Mouse (Mus musculus) kidney, adult 9 months (tissue): ENCODE measurements around the gene Sema5a.

ENCODE experiments used
- DNase-seq: peaks from one replicate; pipeline ENCODE4 v3.0.0; 2022

Sema5a gene

DNA sequence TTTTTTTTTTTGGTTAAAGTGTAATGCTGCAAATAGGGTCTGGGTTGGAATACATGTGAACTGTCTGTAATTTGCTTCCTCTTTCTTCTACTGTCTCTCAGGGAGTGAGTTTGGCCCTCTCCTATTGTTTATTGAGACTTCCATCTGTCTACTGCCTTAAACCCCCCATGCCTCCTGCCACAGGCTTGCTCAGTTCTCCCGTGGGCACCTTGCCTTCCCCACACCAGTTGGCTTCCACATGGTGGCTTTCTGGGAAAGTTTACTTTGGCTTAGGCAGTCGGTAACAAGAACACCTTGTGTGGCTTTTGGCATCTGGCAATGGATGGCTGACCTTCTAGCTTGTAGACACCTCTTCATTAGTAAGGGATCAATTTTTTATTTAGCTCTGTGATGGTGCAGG is 10.2 kb downstream of the Sema5a start:
- no peak for DNase-seq

GRCm38 (mm10) chr15:32257340-32257739 is 12.7 kb downstream of the Sema5a start:
- DNase-seq = no peak

DNA sequence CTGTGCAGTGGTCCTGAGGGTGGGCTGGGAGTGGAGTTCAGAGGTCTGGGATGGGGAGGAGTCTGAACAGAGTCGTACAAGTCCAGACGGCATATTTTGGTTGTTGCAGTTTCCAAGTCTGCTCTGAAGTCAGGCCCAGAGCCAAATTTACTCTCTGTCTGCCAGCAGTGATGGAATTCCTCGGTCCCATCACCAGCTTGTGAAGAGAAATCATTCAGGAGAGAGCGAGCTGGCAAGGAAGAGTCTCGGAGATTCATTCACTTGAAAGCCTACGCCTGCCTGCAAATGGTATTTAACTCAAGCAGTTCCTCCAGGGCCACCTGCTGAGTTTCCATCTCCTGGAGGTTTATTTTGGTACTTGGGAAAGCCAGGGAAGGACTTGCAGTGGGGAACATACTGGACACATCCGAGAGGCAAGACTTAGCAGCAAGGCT is 13.3 kb downstream of the Sema5a start:
- peak; percentile 27 for DNase-seq

DNA sequence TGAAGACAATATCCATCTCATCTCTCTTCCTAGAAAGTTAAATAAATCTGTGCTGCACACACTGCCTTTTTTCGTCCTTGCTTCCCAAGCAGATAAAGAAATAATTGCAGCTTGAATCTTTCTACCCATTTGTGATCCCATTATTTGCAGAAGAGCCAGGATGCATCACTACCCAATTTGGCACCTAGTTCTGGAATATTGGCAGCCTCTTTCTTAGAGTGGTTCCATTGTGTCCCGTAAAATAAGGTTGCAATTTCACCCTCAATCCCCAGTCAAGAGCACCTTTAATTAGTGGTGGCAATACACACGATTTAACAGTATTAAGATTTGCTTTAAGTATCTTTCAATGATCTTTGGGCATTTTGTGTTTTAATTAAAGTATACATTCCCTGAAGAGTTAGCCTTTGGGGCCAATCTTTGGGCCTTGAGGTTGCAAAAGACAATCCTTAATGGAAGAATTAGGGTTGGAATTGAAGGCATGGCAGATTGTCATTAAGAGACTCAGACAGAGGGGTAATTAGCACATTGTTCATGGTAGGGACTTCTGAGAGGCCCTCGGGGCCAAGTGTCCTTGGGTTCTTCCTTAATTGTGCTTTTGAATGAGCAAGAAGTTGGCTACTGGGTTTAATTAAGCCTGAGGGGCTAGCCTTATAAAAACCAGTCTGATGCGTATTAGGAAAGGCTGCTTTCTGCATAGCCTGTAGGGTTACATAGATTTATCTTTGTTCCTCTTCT is 14.9 kb downstream of the Sema5a start:
- no peak for DNase-seq

DNA sequence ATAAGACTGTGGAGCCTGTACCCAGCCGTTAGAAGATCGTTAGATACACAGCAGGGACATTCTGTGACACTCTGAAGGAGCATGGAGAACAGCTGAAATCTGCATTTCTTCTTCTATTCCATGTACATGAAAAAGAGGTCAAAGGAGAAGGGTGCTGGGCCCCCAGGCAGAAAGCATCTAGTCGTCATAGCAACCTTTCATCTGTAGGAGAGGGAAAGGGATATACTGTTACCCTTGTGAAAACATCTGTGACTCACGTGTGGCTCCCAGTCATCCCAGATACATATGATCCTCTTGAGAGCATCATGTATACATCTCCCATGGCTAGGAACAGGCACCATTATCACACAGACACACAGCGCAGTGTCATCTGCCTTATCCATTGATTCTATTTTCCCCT is 16.3 kb downstream of the Sema5a start:
- DNase-seq = no peak

GRCm38 (mm10) chr15:32263651-32264050 is 19.0 kb downstream of the Sema5a start:
- DNase-seq = no peak

DNA sequence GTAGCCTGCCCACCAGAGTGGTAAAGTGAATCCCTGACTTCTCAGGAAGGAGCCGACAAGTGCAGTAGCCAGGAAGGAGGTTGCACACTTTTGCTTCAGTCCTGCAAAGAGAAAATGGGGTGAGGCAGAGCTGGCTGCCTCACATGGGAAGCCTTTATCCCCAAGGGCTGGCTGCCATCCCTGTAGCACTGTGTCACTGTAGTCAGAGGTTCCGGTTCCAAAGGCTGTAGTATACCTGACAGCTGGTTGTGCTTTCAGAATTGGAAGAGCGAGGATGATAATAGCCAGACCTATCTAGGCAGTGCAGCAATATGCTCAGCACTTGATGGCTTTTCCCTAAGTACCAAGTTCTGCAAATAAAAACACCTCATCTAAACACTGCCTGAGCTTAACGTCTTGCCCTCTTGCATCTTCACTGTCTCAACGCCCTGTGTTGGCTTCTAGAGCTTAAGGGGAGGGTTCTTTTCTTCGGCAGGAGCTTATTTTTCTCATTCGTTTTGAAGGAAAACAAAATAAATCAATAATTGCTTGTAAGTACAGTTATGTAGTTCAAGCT is 20.3 kb downstream of the Sema5a start:
- no peak for DNase-seq

DNA sequence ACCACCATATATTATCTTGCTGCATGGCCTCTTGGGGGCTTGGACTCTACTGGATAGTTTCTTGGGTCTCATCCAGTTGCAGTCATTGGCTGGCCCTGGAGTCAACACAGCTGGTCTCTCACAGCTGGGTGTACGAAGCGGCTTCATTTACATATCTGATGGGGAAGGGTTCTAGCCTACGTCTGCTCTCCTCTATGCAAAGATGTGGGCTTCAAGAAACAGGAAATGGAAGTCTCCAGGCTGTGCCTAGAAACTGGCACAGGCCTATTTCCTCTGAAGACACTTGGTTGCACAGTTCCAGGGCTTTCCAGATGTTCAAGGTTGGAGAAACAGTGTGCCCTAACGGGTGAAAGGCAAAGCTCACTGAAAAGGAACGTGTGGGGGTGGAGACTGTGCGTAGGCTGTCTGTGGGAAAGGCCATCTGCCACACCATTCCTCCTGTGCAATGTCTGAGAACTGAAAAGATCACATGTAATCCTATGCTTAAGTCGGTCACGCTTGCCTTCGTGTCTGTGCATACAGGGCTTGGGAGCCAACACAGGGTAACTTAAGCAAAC is 20.8 kb downstream of the Sema5a start:
- DNase-seq = peak; percentile 43

- no peak for DNase-seq
Measured at GRCm38 (mm10) chr15:32266122-32266820, 21.7 kb downstream of the Sema5a start.

- no peak for DNase-seq
Measured at GRCm38 (mm10) chr15:32270106-32270505, 25.5 kb downstream of the Sema5a start.

DNA sequence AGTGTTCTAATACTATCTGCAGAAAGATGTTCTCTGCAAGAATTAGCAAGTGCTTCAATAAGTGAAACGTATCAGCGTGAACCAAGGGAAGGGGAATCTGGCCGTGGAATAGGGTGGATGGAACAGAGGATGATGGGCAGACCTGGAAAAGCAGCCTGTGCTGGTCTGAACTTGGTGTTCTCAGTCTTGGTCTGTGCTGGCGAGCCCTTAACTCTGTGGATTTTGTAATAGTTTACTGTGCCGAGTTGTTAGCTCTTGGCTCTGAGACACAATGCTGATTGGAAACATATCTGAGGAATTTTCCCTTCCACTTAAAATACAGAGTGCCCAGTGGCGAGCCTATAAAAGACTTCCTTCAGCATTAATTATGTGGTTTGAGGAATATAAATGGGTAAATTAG is 29.3 kb downstream of the Sema5a start:
- peak; percentile 36 for DNase-seq

DNA sequence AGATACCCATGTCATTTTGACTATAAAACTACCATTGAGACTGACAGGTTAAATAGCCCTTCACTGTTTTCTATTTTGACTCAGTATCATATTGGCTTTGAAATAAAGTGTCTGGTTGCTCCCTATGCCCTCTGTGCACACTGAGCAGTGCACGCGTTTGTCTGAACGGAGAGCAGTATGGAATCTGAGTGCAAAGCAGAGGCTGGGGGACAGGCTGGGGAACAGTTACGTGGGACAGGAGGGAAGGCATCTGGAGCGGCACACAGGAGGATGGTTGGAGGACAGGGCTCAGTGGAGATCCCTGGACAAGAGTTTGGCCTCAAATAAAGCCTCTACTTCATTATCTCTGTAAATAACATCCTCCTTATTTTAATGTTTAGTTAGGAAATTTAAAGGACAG is 30.4 kb downstream of the Sema5a start:
- DNase-seq = no peak

DNA sequence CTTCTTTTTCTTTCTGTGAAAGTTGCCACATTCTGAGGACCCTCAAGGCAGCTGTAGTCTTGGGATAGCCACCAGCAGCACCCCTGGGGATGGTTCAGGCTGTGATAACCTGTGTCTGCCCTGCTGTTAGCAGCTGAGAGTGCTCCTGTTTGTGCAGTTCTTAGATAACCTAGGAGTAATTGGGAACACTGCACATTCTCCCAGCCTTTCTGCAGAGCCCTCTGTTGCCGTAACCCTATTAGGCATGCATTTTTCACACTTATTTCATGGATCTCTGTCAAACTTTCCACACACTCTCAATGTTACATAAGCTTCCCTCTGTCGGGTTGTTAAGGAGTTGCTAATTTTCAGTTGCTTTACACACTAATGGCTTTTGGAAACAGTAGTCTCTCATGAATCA is 34.0 kb downstream of the Sema5a start:
- peak; percentile 32 for DNase-seq

DNA sequence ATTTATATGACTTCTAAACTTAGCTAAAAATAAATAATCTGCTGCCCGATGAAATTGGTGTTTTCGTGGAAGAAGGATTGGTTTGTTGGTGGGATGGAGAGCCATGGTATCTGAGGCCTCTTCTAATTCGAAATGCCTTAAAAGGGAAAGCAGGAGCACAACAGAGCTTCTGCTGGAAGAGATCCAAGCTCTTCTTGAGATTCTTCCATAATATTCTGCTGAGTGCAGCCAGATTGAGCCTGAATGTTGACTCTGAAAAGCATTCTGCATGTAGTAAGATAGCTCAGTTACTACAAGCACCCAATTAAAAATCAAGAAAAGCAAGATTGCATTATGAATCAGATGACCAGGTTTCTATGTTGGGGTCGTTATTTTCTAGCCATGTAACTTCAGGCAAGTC is 36.8 kb downstream of the Sema5a start:
- no peak for DNase-seq

- no peak for DNase-seq
Measured at GRCm38 (mm10) chr15:32284688-32285087, 40.1 kb downstream of the Sema5a start.

DNA sequence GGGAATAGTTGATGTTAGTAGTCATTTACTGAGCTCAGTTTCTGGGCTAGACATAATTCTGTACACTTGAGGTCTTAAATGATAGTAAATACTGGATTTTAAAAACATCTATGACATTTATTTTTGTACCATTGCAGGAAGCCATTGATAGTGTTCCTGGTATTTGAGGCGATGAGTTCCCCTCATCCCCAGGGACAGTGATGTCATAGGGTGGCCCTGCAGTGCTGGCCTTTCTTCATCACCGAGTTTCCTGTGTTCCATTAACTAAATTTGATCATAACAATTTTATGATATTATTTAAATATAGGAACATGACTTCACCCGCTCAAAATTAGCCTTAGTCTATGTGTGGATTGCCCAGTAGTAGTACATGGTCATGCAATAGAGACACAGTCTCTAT is 41.7 kb downstream of the Sema5a start:
- DNase-seq = no peak

GRCm38 (mm10) chr15:32288480-32288879 is 43.9 kb downstream of the Sema5a start:
- DNase-seq = no peak

- DNase-seq = no peak
Measured at GRCm38 (mm10) chr15:32291000-32291399, 46.4 kb downstream of the Sema5a start.

DNA sequence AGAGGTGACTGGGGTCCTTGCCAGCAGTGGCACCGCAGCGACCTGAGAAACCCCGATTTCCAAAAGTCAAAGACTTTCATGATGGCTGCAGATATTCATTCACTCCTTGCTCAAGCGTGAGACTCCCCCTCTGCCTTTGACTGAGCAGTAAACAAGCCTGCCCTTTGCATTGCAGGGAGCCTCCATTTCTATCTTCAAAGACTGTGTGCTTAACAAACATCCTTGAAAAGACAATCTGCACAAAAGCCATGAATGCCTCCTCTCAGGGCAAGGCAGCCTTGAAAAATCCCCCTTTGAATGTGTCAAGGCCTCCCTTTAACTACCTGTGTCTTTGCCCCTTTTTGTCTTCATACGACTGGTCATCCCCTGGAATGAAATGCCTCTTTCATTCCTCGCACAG is 51.9 kb downstream of the Sema5a start:
- no peak for DNase-seq

- no peak for DNase-seq
Measured at GRCm38 (mm10) chr15:32297266-32297665, 52.7 kb downstream of the Sema5a start.

GRCm38 (mm10) chr15:32298525-32298924 is 53.9 kb downstream of the Sema5a start:
- DNase-seq = no peak

- no peak for DNase-seq
Measured at GRCm38 (mm10) chr15:32300991-32301390, 56.4 kb downstream of the Sema5a start.

- no peak for DNase-seq
Measured at GRCm38 (mm10) chr15:32306557-32307243, 62.1 kb downstream of the Sema5a start.
